Mouse (Mus musculus) hindbrain, embryonic 16.5 days (tissue): Measurements from ENCODE around the gene Gm765. TPM values are rescaled to one million over a fixed set of nuclear protein-coding genes. Genes with fewer than 3 reads are reported as not detected.

Experiments used
- ATAC-seq: fragments of 200-750 bp; cut with Nextera tagmentation; 2 replicates; pipeline ENCODE4 v1.8.0; 2017; ENCODE audit warnings: moderate TSS enrichment, moderate library complexity
- H3K27ac ChIP-seq: fragments of 300-500 bp; sonication (generic); 2 replicates; pipeline ENCODE4 v1.5.1; 2014; ENCODE audit warnings: low read depth, mild to moderate bottlenecking, control low read depth, low read length, moderate library complexity
- H3K27me3 ChIP-seq: fragments of 300-500 bp; sonication (generic); replicated peaks from 2 replicates; pipeline ENCODE4 v1.6.1; 2014; ENCODE audit warnings: low read length; ENCODE audit not compliant: control insufficient read depth, insufficient read depth
- H3K36me3 ChIP-seq: fragments of 300-500 bp; sonication (generic); 2 replicates; pipeline ENCODE4 v1.6.1; 2014; ENCODE audit warnings: mild to moderate bottlenecking, low read length, moderate library complexity, mixed read lengths; ENCODE audit not compliant: control insufficient read depth, insufficient read depth
- H3K4me1 ChIP-seq: fragments of 300-500 bp; sonication (generic); 2 replicates; pipeline ENCODE4 v1.6.1; 2014; ENCODE audit warnings: low read depth, low read length; ENCODE audit not compliant: control insufficient read depth, insufficient read depth
- H3K4me2 ChIP-seq: fragments of 300-500 bp; sonication (generic); 2 replicates; pipeline ENCODE4 v1.6.1; 2014; ENCODE audit warnings: mild to moderate bottlenecking, low read length, control low read depth, moderate library complexity
- H3K4me3 ChIP-seq: fragments of 300-500 bp; sonication (generic); 2 replicates; pipeline ENCODE4 v1.5.1; 2014; ENCODE audit warnings: mild to moderate bottlenecking, low read length, control low read depth, moderate library complexity
- H3K9ac ChIP-seq: fragments of 300-500 bp; sonication (generic); 2 replicates; pipeline ENCODE4 v1.6.1; 2014; ENCODE audit warnings: low read depth, mild to moderate bottlenecking, control low read depth, low read length, moderate library complexity
- H3K9me3 ChIP-seq: fragments of 300-500 bp; sonication (generic); 2 replicates; pipeline ENCODE4 v1.6.1; 2014; ENCODE audit warnings: mild to moderate bottlenecking, low read length, moderate library complexity; ENCODE audit not compliant: control insufficient read depth
- WGBS: fragments of 180-500 bp; shearing (Covaris S2); extraction: QIAGEN DNeasy Blood & Tissue Kit; methylation state at CpG from one replicate; pipeline ENCODE4 v1.1.7; 2014; 5-methylcytosine and 5-hydroxymethylcytosine counted together
- polyA plus RNA-seq: library from polyadenylated mRNA; unstranded; fragments of >200 nt; fragmentation: Nextera tagmentation; extraction: Ambion mirVana; gene quantifications from 2 replicates; pipeline ENCODE4 v1.2.1, GENCODE M21; 2015

Gene Gm765
- polyA plus RNA-seq, 1 experiment from 2014 or later, result 0.05 TPM

GRCm38 (mm10) chr6:98307159-98307558, 35.4 kb downstream of the Gm765 start:
- no peak for ATAC-seq
- Histone ChIP-seq H3K9ac (no peak overlapping the region), H3K9me3 (no peaks in the 10 kb centered on the region), H3K4me3 (no peak overlapping the region), H3K27ac (no peak overlapping the region), H3K4me2 (no peak overlapping the region), H3K36me3 (no peaks in the 10 kb centered on the region), H3K4me1 (no peaks in the 10 kb centered on the region), H3K27me3 (no peaks in the 10 kb centered on the region)
- WGBS, result 78% methylated on average over 7 of the region's 7 CpGs

GRCm38 (mm10) chr6:98292064-98292463, 50.5 kb downstream of the Gm765 start:
- Histone ChIP-seq H3K27ac (no peak overlapping the region), H3K4me3 (no peak overlapping the region), H3K9ac (no peak overlapping the region), H3K4me2 (no peak overlapping the region), H3K4me1 (no peaks in the 10 kb centered on the region), H3K27me3 (no peaks in the 10 kb centered on the region), H3K36me3 (no peaks in the 10 kb centered on the region), H3K9me3 (no peaks in the 10 kb centered on the region)
- 89% methylated on average over 5 of the region's 5 CpGs for WGBS
- no peak for ATAC-seq

GRCm38 (mm10) chr6:98288316-98288715, 54.2 kb downstream of the Gm765 start:
- H3K27ac ChIP-seq, result no peak overlapping the region
- WGBS, result 30% methylated on average over 3 of the region's 3 CpGs
- ATAC-seq, result no peak
- no peaks in the 10 kb centered on the region for H3K9me3 ChIP-seq
- H3K4me2 ChIP-seq, result no peak overlapping the region
- no peaks in the 10 kb centered on the region for H3K27me3 ChIP-seq
- no peaks in the 10 kb centered on the region for H3K36me3 ChIP-seq
- no peaks in the 10 kb centered on the region for H3K4me1 ChIP-seq
- no peak overlapping the region for H3K9ac ChIP-seq
- H3K4me3 ChIP-seq, result no peak overlapping the region

- ATAC-seq, result no peak
- Histone ChIP-seq H3K4me2 (no peak overlapping the region), H3K27me3 (no peaks in the 10 kb centered on the region), H3K9me3 (no peaks in the 10 kb centered on the region), H3K4me3 (no peak overlapping the region), H3K4me1 (no peaks in the 10 kb centered on the region), H3K9ac (no peak overlapping the region), H3K36me3 (no peaks in the 10 kb centered on the region), H3K27ac (no peak overlapping the region)
- 51% methylated on average over 6 of the region's 6 CpGs for WGBS
Measured at GRCm38 (mm10) chr6:98287521-98287920, 55.0 kb downstream of the Gm765 start.

GRCm38 (mm10) chr6:98285190-98285589, 57.4 kb downstream of the Gm765 start:
- Histone ChIP-seq H3K4me3 (no peak overlapping the region), H3K4me1 (no peaks in the 10 kb centered on the region), H3K4me2 (no peak overlapping the region), H3K27ac (no peak overlapping the region), H3K9ac (no peak overlapping the region), H3K36me3 (no peaks in the 10 kb centered on the region), H3K27me3 (no peaks in the 10 kb centered on the region), H3K9me3 (no peaks in the 10 kb centered on the region)
- no peak for ATAC-seq
- 87% methylated on average over 2 of the region's 2 CpGs for WGBS

- Histone ChIP-seq H3K4me1 (no peaks in the 10 kb centered on the region), H3K4me2 (no peak overlapping the region), H3K27ac (no peak overlapping the region), H3K9me3 (no peaks in the 10 kb centered on the region), H3K4me3 (no peak overlapping the region), H3K27me3 (no peaks in the 10 kb centered on the region), H3K9ac (no peak overlapping the region), H3K36me3 (no peaks in the 10 kb centered on the region)
- no peak for ATAC-seq
- WGBS, result 84% methylated on average over 4 of the region's 4 CpGs
Measured at GRCm38 (mm10) chr6:98282791-98283190, 59.8 kb downstream of the Gm765 start.

- Histone ChIP-seq H3K9me3 (no peaks in the 10 kb centered on the region), H3K27ac (no peak overlapping the region), H3K4me3 (no peak overlapping the region), H3K36me3 (no peaks in the 10 kb centered on the region), H3K4me2 (no peak overlapping the region), H3K27me3 (no peaks in the 10 kb centered on the region), H3K9ac (no peak overlapping the region), H3K4me1 (no peaks in the 10 kb centered on the region)
- WGBS, result 95% methylated on average over 1 of the region's 1 CpGs
- no peak for ATAC-seq
Measured at GRCm38 (mm10) chr6:98271553-98271952, 71.0 kb downstream of the Gm765 start.

GRCm38 (mm10) chr6:98262961-98263360, 79.6 kb downstream of the Gm765 start:
- H3K27ac ChIP-seq, result no peak overlapping the region
- no peak overlapping the region for H3K4me3 ChIP-seq
- H3K9me3 ChIP-seq, result peaks cover 3% of the 10 kb centered on the region
- H3K4me1 ChIP-seq, result no peaks in the 10 kb centered on the region
- no peaks in the 10 kb centered on the region for H3K36me3 ChIP-seq
- 53% methylated on average over 2 of the region's 2 CpGs for WGBS
- H3K4me2 ChIP-seq, result no peak overlapping the region
- ATAC-seq, result no peak
- no peak overlapping the region for H3K9ac ChIP-seq
- H3K27me3 ChIP-seq, result no peaks in the 10 kb centered on the region

GRCm38 (mm10) chr6:98259016-98259415, 83.5 kb downstream of the Gm765 start:
- no peak overlapping the region for H3K4me3 ChIP-seq
- H3K27me3 ChIP-seq, result no peaks in the 10 kb centered on the region
- WGBS, result 51% methylated on average over 2 of the region's 2 CpGs
- H3K27ac ChIP-seq, result no peak overlapping the region
- H3K4me1 ChIP-seq, result no peaks in the 10 kb centered on the region
- H3K4me2 ChIP-seq, result no peak overlapping the region
- H3K36me3 ChIP-seq, result no peaks in the 10 kb centered on the region
- H3K9me3 ChIP-seq, result peaks cover 3% of the 10 kb centered on the region
- ATAC-seq, result no peak
- no peak overlapping the region for H3K9ac ChIP-seq

- Histone ChIP-seq H3K36me3 (no peaks in the 10 kb centered on the region), H3K27me3 (no peaks in the 10 kb centered on the region), H3K4me1 (peaks cover 3% of the 10 kb centered on the region; the same call in 1 of the 2 replicates), H3K4me2 (no peak overlapping the region), H3K9me3 (no peaks in the 10 kb centered on the region), H3K4me3 (no peak overlapping the region), H3K27ac (no peak overlapping the region), H3K9ac (no peak overlapping the region)
- WGBS, result 81% methylated on average over 2 of the region's 2 CpGs
- ATAC-seq, result no peak
Measured at GRCm38 (mm10) chr6:98246449-98246848, 96.1 kb downstream of the Gm765 start.
